Mouse (Mus musculus) central nervous system, embryonic 11.5 days (tissue): ENCODE results near the gene D130040H23Rik. TPM values are rescaled to one million over a fixed set of nuclear protein-coding genes. Genes with fewer than 3 reads are reported as not detected.

Experiments used
- polyA plus RNA-seq: library from polyadenylated mRNA; depleted of rRNA; stranded (reverse); fragments of >200 nt; gene quantifications from 2 replicates; pipeline ENCODE4 v1.2.3, GENCODE M21; 2012; rRNA removed

D130040H23Rik gene
- polyA plus RNA-seq: 7.4 and 7.9 TPM in 2 replicates

GRCm38 (mm10) chr8:69270386-69271202 is at the start of gene D130040H23Rik:
Gene D130040H23Rik, plus strand, starts transcription at chr8:69271080.

Other genes starting within 250 kb of the D130040H23Rik start
- gene Zfp930, start 62.0 kb upstream of the D130040H23Rik start, polyA plus RNA-seq: 7.5 and 16.4 TPM in 2 replicates
- gene Gm9495, start 182.5 kb downstream of the D130040H23Rik start, polyA plus RNA-seq: 0.02 TPM in 2 replicates